Mouse (Mus musculus) forebrain, embryonic 14.5 days (tissue): Measurements from ENCODE around the gene Doc2b. TPM values are rescaled to one million over a fixed set of nuclear protein-coding genes. Genes with fewer than 3 reads are reported as not detected.

Source experiments
- ATAC-seq: fragments of 200-750 bp; cut with Nextera tagmentation; 2 replicates; pipeline ENCODE4 v1.8.0; 2017; ENCODE audit warnings: mild to moderate bottlenecking, moderate library complexity
- DNase-seq: peaks from one replicate; pipeline ENCODE4 v3.0.0-alpha.2; 2015; ENCODE audit warnings: low spot score
- H3K27ac ChIP-seq: fragments of 300-500 bp; sonication (generic); 2 replicates; pipeline ENCODE4 v1.5.1; 2014; ENCODE audit warnings: low read depth, mild to moderate bottlenecking, control low read depth, low read length, moderate library complexity
- H3K27me3 ChIP-seq: fragments of 300-500 bp; sonication (generic); replicated peaks from 2 replicates; pipeline ENCODE4 v1.6.1; 2014; ENCODE audit warnings: low read length, control low read depth, mixed read lengths; ENCODE audit not compliant: control insufficient read depth, insufficient read depth
- H3K36me3 ChIP-seq: fragments of 300-500 bp; sonication (generic); 2 replicates; pipeline ENCODE4 v1.6.1; 2014; ENCODE audit warnings: low read length, control low read depth; ENCODE audit not compliant: control insufficient read depth, insufficient read depth
- H3K4me1 ChIP-seq: fragments of 300-500 bp; sonication (generic); 2 replicates; pipeline ENCODE4 v1.6.1; 2014; ENCODE audit warnings: antibody characterized with exemption, low read length, control low read depth; ENCODE audit not compliant: control insufficient read depth, insufficient read depth
- H3K4me2 ChIP-seq: fragments of 300-500 bp; sonication (generic); 2 replicates; pipeline ENCODE4 v1.6.1; 2014; ENCODE audit warnings: mild to moderate bottlenecking, control low read depth, low read length
- H3K4me3 ChIP-seq: fragments of 300-500 bp; sonication (generic); 2 replicates; pipeline ENCODE4 v1.5.1; 2014; ENCODE audit warnings: low read depth, low read length, control low read depth
- H3K9ac ChIP-seq: fragments of 300-500 bp; sonication (generic); 2 replicates; pipeline ENCODE4 v1.6.1; 2014; ENCODE audit warnings: mild to moderate bottlenecking, low read length, control low read depth, moderate library complexity
- H3K9me3 ChIP-seq: fragments of 300-500 bp; sonication (generic); replicated peaks from 2 replicates; pipeline ENCODE4 v1.6.1; 2016; ENCODE audit warnings: low read length, control low read depth, mixed read lengths; ENCODE audit not compliant: control insufficient read depth
- WGBS: fragments of 180-500 bp; shearing (Covaris S2); extraction: QIAGEN DNeasy Blood & Tissue Kit; methylation state at CpG from one replicate; pipeline ENCODE4 v1.1.7; 2014; 5-methylcytosine and 5-hydroxymethylcytosine counted together
- polyA plus RNA-seq: library from polyadenylated mRNA; unstranded; fragments of >200 nt; fragmentation: Nextera tagmentation; extraction: Ambion mirVana; gene quantifications from 2 replicates; pipeline ENCODE4 v1.2.1, GENCODE M21; 2014

Doc2b gene
- polyA plus RNA-seq, 1 experiment from 2014 or later = 1.5 TPM

- Histone ChIP-seq H3K27ac (no peak overlapping the region), H3K4me3 (no peak overlapping the region), H3K4me2 (no peak overlapping the region), H3K4me1 (no peaks in the 10 kb centered on the region), H3K27me3 (no peaks in the 10 kb centered on the region), H3K9me3 (no peaks in the 10 kb centered on the region), H3K36me3 (no peaks in the 10 kb centered on the region), H3K9ac (no peak overlapping the region)
- WGBS = 97% methylated on average over 3 of the region's 3 CpGs
- ATAC-seq (no peak), DNase-seq (no peak)
These were observed 34.5 kb upstream of the Doc2b start for GRCm38 (mm10) chr11:75830386-75830785.

- H3K36me3 ChIP-seq = no peaks in the 10 kb centered on the region
- H3K4me1 ChIP-seq = no peaks in the 10 kb centered on the region
- ATAC-seq = no peak
These were observed 31.6 kb upstream of the Doc2b start for GRCm38 (mm10) chr11:75827414-75827813.

GRCm38 (mm10) chr11:75823506-75823905, 27.7 kb upstream of the Doc2b start:
- DNase-seq (no peak), ATAC-seq (no peak)
- Histone ChIP-seq H3K27ac (no peak overlapping the region), H3K4me2 (no peak overlapping the region), H3K9me3 (no peaks in the 10 kb centered on the region), H3K4me1 (no peaks in the 10 kb centered on the region), H3K27me3 (no peaks in the 10 kb centered on the region), H3K4me3 (no peak overlapping the region), H3K36me3 (no peaks in the 10 kb centered on the region), H3K9ac (no peak overlapping the region)
- 67% methylated on average over 7 of the region's 7 CpGs for WGBS

More at GRCm38 (mm10) chr11:75827414-75827813, 31.6 kb upstream of the Doc2b start:
- H3K4me2 ChIP-seq = no peak overlapping the region
- no peak overlapping the region for H3K9ac ChIP-seq
- no peak overlapping the region for H3K27ac ChIP-seq
- no peaks in the 10 kb centered on the region for H3K9me3 ChIP-seq
- DNase-seq = no peak
- H3K4me3 ChIP-seq = no peak overlapping the region
- no peaks in the 10 kb centered on the region for H3K27me3 ChIP-seq
- 90% methylated on average over 8 of the region's 8 CpGs for WGBS

- Histone ChIP-seq H3K27ac (no peak overlapping the region), H3K9ac (no peak overlapping the region), H3K9me3 (no peaks in the 10 kb centered on the region), H3K27me3 (no peaks in the 10 kb centered on the region), H3K4me1 (no peaks in the 10 kb centered on the region), H3K4me3 (no peak overlapping the region), H3K4me2 (no peak overlapping the region), H3K36me3 (no peaks in the 10 kb centered on the region)
- WGBS = 68% methylated on average over 10 of the region's 10 CpGs
- DNase-seq (no peak), ATAC-seq (no peak)
These were observed 17.2 kb upstream of the Doc2b start for GRCm38 (mm10) chr11:75813085-75813484.

DNA sequence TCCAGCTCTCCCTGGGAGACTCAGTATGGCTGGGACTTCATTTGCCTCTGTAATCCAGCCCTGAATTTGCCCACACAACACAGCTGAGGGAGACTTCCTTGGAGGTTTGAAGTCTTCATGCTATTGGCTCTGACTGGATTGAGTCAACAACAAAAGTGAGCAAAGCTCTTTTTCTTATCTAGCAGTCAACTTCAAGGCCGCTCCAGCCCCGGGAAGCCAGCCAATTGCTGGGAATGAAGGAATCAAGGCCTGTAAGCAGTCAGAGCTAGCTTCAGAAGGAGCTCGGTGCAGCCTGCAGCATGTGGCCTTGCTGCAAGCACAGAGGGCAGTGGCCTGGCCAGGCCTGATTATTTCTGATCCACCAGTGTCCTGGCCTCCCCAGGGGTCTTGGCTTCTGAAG, 16.1 kb upstream of the Doc2b start:
- no peak for ATAC-seq
- WGBS = 54% methylated on average over 3 of the region's 3 CpGs
- H3K27me3 ChIP-seq = no peaks in the 10 kb centered on the region
- H3K27ac ChIP-seq = no peak overlapping the region
- H3K4me2 ChIP-seq = no peak overlapping the region
- DNase-seq = peak; percentile 25
- H3K9ac ChIP-seq = no peak overlapping the region
- H3K4me1 ChIP-seq = no peaks in the 10 kb centered on the region
- H3K9me3 ChIP-seq = no peaks in the 10 kb centered on the region
- no peak overlapping the region for H3K4me3 ChIP-seq
- H3K36me3 ChIP-seq = no peaks in the 10 kb centered on the region

DNA sequence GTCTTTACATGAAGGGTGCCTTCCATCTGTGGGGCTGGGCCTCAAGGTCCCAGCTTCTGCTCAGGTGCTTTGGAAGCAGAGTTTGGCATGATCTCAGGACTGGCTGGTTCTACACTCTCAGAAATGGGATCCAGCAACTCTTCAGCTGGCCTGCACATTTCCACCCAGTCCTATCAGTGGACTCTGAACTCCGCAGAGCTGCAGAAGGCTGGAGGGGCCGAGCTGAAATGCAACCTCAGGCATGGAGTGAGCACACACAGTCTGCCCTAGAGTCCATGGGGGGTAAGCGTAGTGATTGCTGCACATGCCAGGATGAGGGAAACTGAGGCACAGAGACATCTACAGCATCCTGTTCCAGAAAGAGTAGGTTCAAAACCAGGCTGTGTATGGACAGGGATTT, 14.7 kb upstream of the Doc2b start:
- no peaks in the 10 kb centered on the region for H3K9me3 ChIP-seq
- no peak overlapping the region for H3K4me2 ChIP-seq
- H3K4me1 ChIP-seq = no peaks in the 10 kb centered on the region
- DNase-seq (no peak), ATAC-seq (no peak)
- H3K4me3 ChIP-seq = no peak overlapping the region
- no peak overlapping the region for H3K27ac ChIP-seq
- no peaks in the 10 kb centered on the region for H3K27me3 ChIP-seq
- H3K9ac ChIP-seq = no peak overlapping the region
- WGBS = 92% methylated on average over 3 of the region's 3 CpGs
- H3K36me3 ChIP-seq = no peaks in the 10 kb centered on the region

DNA sequence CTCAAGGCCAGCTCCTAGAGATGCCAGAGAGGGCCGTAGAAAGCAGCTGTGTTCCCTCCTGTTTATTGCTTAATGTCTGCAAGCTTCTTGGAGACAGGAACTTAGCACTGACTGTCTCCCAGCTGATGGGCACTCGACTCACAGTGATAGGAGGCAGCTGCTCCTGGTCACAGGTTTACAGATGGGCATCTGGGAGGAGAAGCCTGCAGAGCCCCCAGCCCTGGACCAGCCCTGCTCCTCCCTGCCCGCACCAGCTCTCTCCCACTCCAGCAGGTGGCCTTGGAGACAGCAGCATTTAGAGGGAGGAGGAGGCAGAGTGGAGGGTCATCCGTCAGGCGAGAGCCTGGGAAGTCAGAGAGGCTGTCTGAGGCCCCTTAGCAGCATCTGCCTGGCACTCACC, 11.6 kb upstream of the Doc2b start:
- Histone ChIP-seq H3K36me3 (no peaks in the 10 kb centered on the region), H3K9me3 (no peaks in the 10 kb centered on the region), H3K27ac (no peak overlapping the region), H3K4me2 (no peak overlapping the region), H3K9ac (no peak overlapping the region), H3K4me1 (no peaks in the 10 kb centered on the region), H3K4me3 (no peak overlapping the region), H3K27me3 (no peaks in the 10 kb centered on the region)
- WGBS = 48% methylated on average over 5 of the region's 5 CpGs
- DNase-seq = no peak
- no peak for ATAC-seq

DNA sequence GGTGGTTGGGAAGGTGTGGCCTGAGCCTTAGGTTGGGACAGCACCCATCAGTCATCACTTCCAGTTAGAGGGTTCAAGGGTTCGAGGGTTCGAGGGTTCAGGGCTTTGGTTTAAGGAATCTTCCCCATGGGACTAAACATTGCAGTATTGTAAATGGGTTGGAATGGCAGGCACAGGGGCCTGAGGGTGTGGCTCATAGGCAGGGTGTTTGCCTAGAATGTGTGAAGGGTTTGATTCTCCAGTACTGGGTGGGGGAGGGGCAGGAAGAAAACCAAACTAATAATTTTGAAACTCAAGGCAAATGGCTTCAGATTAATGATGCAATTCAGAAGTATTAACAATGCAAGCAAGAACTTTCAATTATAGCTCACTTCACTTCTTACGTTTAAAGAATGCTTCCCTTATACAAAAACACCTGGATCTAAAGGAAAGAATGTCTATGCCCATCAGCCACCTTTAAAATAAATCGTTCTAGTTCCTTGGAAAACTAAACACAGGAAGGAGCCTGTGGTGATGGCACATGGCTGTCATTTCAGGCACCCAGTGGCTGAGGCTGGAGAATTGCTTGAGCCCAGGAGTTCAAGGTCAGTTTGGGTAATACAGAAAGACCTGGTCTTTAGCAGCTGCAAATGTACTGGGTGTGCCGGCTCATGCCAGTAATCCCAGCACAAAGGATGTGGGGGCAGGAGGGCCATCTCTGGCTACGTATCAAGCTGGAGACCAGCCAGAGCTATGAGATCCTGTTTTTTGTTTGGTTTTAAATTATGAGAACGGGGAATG, 6.1 kb upstream of the Doc2b start:
- no peaks in the 10 kb centered on the region for H3K4me1 ChIP-seq
- DNase-seq (no peak), ATAC-seq (no peak)
- H3K4me2 ChIP-seq = no peak overlapping the region
- H3K9ac ChIP-seq = no peak overlapping the region
- H3K27ac ChIP-seq = no peak overlapping the region
- H3K36me3 ChIP-seq = no peaks in the 10 kb centered on the region
- no peaks in the 10 kb centered on the region for H3K9me3 ChIP-seq
- H3K27me3 ChIP-seq = 0 out of 2 replicates have a peak, but pooled peaks cover 8% of the 10 kb centered on the region
- no peak overlapping the region for H3K4me3 ChIP-seq
- WGBS = 71% methylated on average over 7 of the region's 7 CpGs

DNA sequence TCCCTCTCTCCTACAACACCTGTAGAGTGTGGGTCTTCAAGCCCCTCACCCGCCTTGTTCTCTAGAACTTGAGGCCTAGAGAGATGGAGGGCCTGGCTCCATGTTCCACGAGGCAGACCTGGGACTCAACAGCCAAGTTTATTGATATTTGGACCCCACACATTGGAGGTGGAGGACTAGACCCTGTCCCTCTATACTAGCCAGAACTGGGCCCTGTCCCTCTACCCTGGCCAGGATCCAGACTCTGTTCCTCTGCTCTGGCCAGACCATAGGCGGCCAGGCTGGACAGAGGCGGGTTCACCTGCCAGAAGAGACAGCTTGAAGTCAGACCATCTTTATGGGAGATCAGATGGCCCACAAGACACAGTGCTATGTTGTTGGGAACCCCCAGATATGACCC, 5.5 kb upstream of the Doc2b start:
- DNase-seq (no peak), ATAC-seq (no peak)
- no peak overlapping the region for H3K27ac ChIP-seq
- no peaks in the 10 kb centered on the region for H3K36me3 ChIP-seq
- H3K27me3 ChIP-seq = peaks cover 14% of the 10 kb centered on the region
- WGBS = 90% methylated on average over 4 of the region's 4 CpGs
- no peak overlapping the region for H3K4me3 ChIP-seq
- H3K9ac ChIP-seq = no peak overlapping the region
- H3K4me2 ChIP-seq = no peak overlapping the region
- H3K4me1 ChIP-seq = no peaks in the 10 kb centered on the region
- H3K9me3 ChIP-seq = no peaks in the 10 kb centered on the region
